Mouse (Mus musculus): Measurements from ENCODE around the gene Aire.
A peak's percentile ranks its signal among the peaks of the same experiment; 100 is the strongest.

DNA sequence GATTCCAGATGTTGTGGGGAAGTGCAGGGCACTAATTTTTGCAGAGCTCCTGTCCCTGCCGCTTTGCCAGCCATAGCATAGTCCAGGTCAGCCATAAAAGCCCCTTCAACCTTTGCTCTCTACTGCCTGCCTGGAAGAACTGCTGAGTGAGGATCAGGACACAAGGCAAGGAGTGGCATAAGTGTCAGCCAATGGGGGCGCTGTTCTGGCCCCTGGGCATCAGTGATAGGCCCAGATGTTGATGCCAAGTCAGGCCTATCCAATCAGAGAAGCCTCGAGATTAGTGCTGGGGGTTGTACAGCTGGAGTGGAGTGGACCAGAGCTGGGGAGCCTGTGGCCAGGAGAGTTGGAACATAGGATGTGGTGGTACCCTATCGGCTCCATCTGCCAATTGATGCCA is 23.8 kb upstream of the Aire start:
- TF ChIP-seq CTCF (IDR thresholded peaks at IDR 0.05; ENCODE audit: low read depth, low read length), result peak; percentile 33
- no peak for TF ChIP-seq EP300 (IDR thresholded peaks at IDR 0.05; ENCODE audit: insufficient read depth, low read depth, low read length)
